ENCODE assay signal across 7 mouse cellular contexts in genomic region chr1:106628718-106629469, GRCm38 (mm10).
DNase-seq lines count a peak whose midpoint lies in the region; ATAC-seq and TF ChIP-seq lines count a peak whose summit lies in the region.

No protein-coding gene starts in this region.

- no peak for TF ChIP-seq EP300 in lung, postnatal 0 days (IDR thresholded peaks at IDR 0.05)

- H3K36me3 ChIP-seq in C2C12 (ENCODE audit: control insufficient read depth, insufficient read depth) (no peaks in the 10 kb centered on the region), E14TG2a.4 (ENCODE audit: insufficient read depth, low read length) (no peaks in the 10 kb centered on the region)
- no peaks in the 10 kb centered on the region for H3K36me3 ChIP-seq in forebrain, embryonic 10.5 days (replicated peaks)
- H3K36me3 ChIP-seq in hindbrain, postnatal 0 days (ENCODE audit: insufficient read depth, low read length): no peaks in the 10 kb centered on the region
- H3K36me3 ChIP-seq in lung, postnatal 0 days (ENCODE audit: insufficient read depth, low read length): no peaks in the 10 kb centered on the region

- no peaks in the 10 kb centered on the region for H3K9me3 ChIP-seq in E14TG2a.4 (ENCODE audit: low read length)
- no peaks in the 10 kb centered on the region for H3K9me3 ChIP-seq in forebrain, embryonic 10.5 days
- H3K9me3 ChIP-seq in hindbrain, postnatal 0 days (ENCODE audit: low read length): no peaks in the 10 kb centered on the region
- H3K9me3 ChIP-seq in lung, postnatal 0 days (ENCODE audit: low read length): no peaks in the 10 kb centered on the region

- ATAC-seq in hindbrain, postnatal 0 days: peak; percentile 78
- ATAC-seq in lung, postnatal 0 days: peak; percentile 37; the same call in 1 of the 2 replicates

- H3K27me3 ChIP-seq in C2C12 (ENCODE audit: control insufficient read depth, insufficient read depth, insufficient read length): no peaks in the 10 kb centered on the region
- no peaks in the 10 kb centered on the region; the same call in 1 of the 2 replicates for H3K27me3 ChIP-seq in E14TG2a.4 (ENCODE audit: insufficient read depth, low read length)
- H3K27me3 ChIP-seq in forebrain, embryonic 10.5 days (ENCODE audit: poor library complexity, severe bottlenecking): no peaks in the 10 kb centered on the region
- no peaks in the 10 kb centered on the region for H3K27me3 ChIP-seq in hindbrain, postnatal 0 days (ENCODE audit: insufficient read depth, low read length)
- H3K27me3 ChIP-seq in lung, postnatal 0 days (replicated peaks; ENCODE audit: insufficient read depth, low read length): no peaks in the 10 kb centered on the region

- peak; percentile 39 for DNase-seq in forebrain, embryonic 10.5 days (ENCODE audit: extremely low spot score, low spot score)
- DNase-seq in hindbrain, postnatal 0 days (ENCODE audit: low spot score): peak; percentile 57
- DNase-seq in lung, postnatal 0 days (ENCODE audit: low spot score): peak; percentile 69
- peak; percentile 50 for DNase-seq in testis, postnatal 10 days (ENCODE audit: low spot score)
- no peak for DNase-seq in spleen, adult 12 weeks (ENCODE audit: low spot score)

- H3K4me3 ChIP-seq in C2C12 (ENCODE audit: insufficient read depth, poor library complexity, severe bottlenecking): no peak overlapping the region
- no peak overlapping the region for H3K4me3 ChIP-seq in E14TG2a.4 (replicated peaks; ENCODE audit: low read length)
- H3K4me3 ChIP-seq in forebrain, embryonic 10.5 days: no peak overlapping the region
- H3K4me3 ChIP-seq in hindbrain, postnatal 0 days (ENCODE audit: low read length): no peak overlapping the region
- no peak overlapping the region for H3K4me3 ChIP-seq in lung, postnatal 0 days (ENCODE audit: low read depth, low read length)

- H3K4me2 ChIP-seq in hindbrain, postnatal 0 days (ENCODE audit: low read depth, low read length): no peak overlapping the region
- no peak overlapping the region for H3K4me2 ChIP-seq in lung, postnatal 0 days (replicated peaks; ENCODE audit: low read depth, low read length)

- H3K79me2 ChIP-seq in C2C12 (ENCODE audit: control insufficient read depth, insufficient read depth): no peaks in the 10 kb centered on the region

- TF ChIP-seq CTCF in C2C12 (IDR thresholded peaks at IDR 0.05; ENCODE audit: control insufficient read depth, insufficient read depth, insufficient read length) (peak; percentile 64), E14TG2a.4 (conservative IDR thresholded peaks at IDR 0.05; ENCODE audit: low read length) (peak; percentile 20; the same call in 1 of the 2 replicates)
- TF ChIP-seq CTCF in hindbrain, postnatal 0 days (IDR thresholded peaks at IDR 0.05; ENCODE audit: low read depth): peak; percentile 76
- TF ChIP-seq CTCF in lung, postnatal 0 days (IDR thresholded peaks at IDR 0.05): peak; percentile 71

- no peak overlapping the region for H3K9ac ChIP-seq in hindbrain, postnatal 0 days (replicated peaks; ENCODE audit: low read length)
- H3K9ac ChIP-seq in lung, postnatal 0 days (replicated peaks; ENCODE audit: low read depth): no peak overlapping the region

- no peaks in the 10 kb centered on the region for H3K79me3 ChIP-seq in C2C12 (ENCODE audit: low read depth)

- WGBS in forebrain, embryonic 10.5 days: 31% methylated on average over 3 of the region's 3 CpGs
- 36% methylated on average over 3 of the region's 3 CpGs for WGBS in hindbrain, postnatal 0 days
- WGBS in lung, postnatal 0 days: 31% methylated on average over 3 of the region's 3 CpGs

- no peaks in the 10 kb centered on the region for H3K4me1 ChIP-seq in E14TG2a.4 (replicated peaks; ENCODE audit: low read depth, low read length)
- peaks cover 27% of the 10 kb centered on the region for H3K4me1 ChIP-seq in forebrain, embryonic 10.5 days
- H3K4me1 ChIP-seq in hindbrain, postnatal 0 days (ENCODE audit: insufficient read depth, low read length): 0 out of 2 replicates have a peak, but pooled peaks cover 10% of the 10 kb centered on the region
- peaks cover 11% of the 10 kb centered on the region; the same call in 1 of the 2 replicates for H3K4me1 ChIP-seq in lung, postnatal 0 days (ENCODE audit: insufficient read depth, low read depth, low read length)

- peak overlapping the region; percentile 74 for H3K27ac ChIP-seq in forebrain, embryonic 10.5 days
- peak overlapping the region; percentile 67 for H3K27ac ChIP-seq in hindbrain, postnatal 0 days
- peak overlapping the region; percentile 68 for H3K27ac ChIP-seq in lung, postnatal 0 days (ENCODE audit: low read length)

- H3ac ChIP-seq in C2C12 (ENCODE audit: control insufficient read depth, insufficient read length, low read depth): no peak overlapping the region

TF ChIP-seq in C2C12, 6 proteins besides CTCF, POLR2A, EP300 and RAD21:
- TF ChIP-seq MYOD1 (IDR thresholded peaks at IDR 0.05; ENCODE audit: control insufficient read depth, insufficient read length, low read depth): no peak
- no peak for TF ChIP-seq MAX (IDR thresholded peaks at IDR 0.05)
- no peak for TF ChIP-seq CEBPB (IDR thresholded peaks at IDR 0.05; ENCODE audit: low read depth)
- no peak for TF ChIP-seq USF1 (IDR thresholded peaks at IDR 0.05; ENCODE audit: low read depth)
- TF ChIP-seq FOSL1 (IDR thresholded peaks at IDR 0.05; ENCODE audit: insufficient read depth, low read length, poor library complexity, severe bottlenecking): no peak
- no peak for TF ChIP-seq MYOG (IDR thresholded peaks at IDR 0.05; ENCODE audit: control insufficient read depth, extremely low read depth, insufficient read length)

Comparison
In these comparisons a context has a peak if more than half of its experiments do, and no peak if none do; other contexts are left out.
1. CTCF ChIP-seq: peak in every context shown above with its lines; median percentile 76 in hindbrain, postnatal 0 days; 71 in lung, postnatal 0 days; 64 in C2C12; 20 in E14TG2a.4.